Mouse (Mus musculus): ENCODE data around the gene Parm1. TPM values are rescaled to one million over a fixed set of nuclear protein-coding genes. Genes with fewer than 3 reads are reported as not detected.

Gene Parm1
- polyA plus RNA-seq, 1 experiment from 2014 or later = 26.8 TPM

GRCm38 (mm10) chr5:91669235-91669634 is 151.8 kb downstream of the Parm1 start:
- no peak overlapping the region for H3K27ac ChIP-seq
- WGBS = 83% methylated on average over 4 of the region's 4 CpGs
- no peak for ATAC-seq (ENCODE audit: low FRiP score, low read depth)
- no peaks in the 10 kb centered on the region for H3K36me3 ChIP-seq
- H3K27me3 ChIP-seq = no peaks in the 10 kb centered on the region
- H3K9ac ChIP-seq = no peak overlapping the region
- no peak overlapping the region for H3K4me2 ChIP-seq (replicated peaks)
- no peak overlapping the region for H3K4me3 ChIP-seq
- no peaks in the 10 kb centered on the region for H3K9me3 ChIP-seq
- H3K4me1 ChIP-seq = no peaks in the 10 kb centered on the region

Other genes starting within 250 kb of the Parm1 start
- gene Btc, start 114.6 kb upstream of the Parm1 start, polyA plus RNA-seq (2015; fragmentation: Nextera tagmentation; extraction: Ambion mirVana) = 2.1 and 2.2 TPM in 2 replicates

Measured in limb, embryonic 13.5 days (tissue).